ENCODE assay signal across 32 mouse cellular contexts in genomic region chr17:9870237-9870636, GRCm38 (mm10).
DNase-seq lines count a peak whose midpoint lies in the region; ATAC-seq lines count a peak whose summit lies in the region.
"Had no signal": no experiment of that assay in that cellular context is flagged by ENCODE, and none has a peak within 500 bp of the region (broad histone marks: within the 10 kb centered on the region; RNA-seq: fewer than 3 reads in every experiment).

No protein-coding gene starts in this region.

- no peak overlapping the region for H3K4me2 ChIP-seq in heart, embryonic 12.5 days
- H3K4me2 ChIP-seq: forebrain, embryonic 13.5 days; hindbrain, embryonic 15.5 days; kidney, embryonic 15.5 days; limb, embryonic 12.5 days; liver, embryonic 15.5 days; midbrain, embryonic 13.5 days; stomach, embryonic 15.5 days had no signal

- H3K9ac ChIP-seq in heart, embryonic 12.5 days, result no peak overlapping the region
- H3K9ac ChIP-seq: forebrain, embryonic 13.5 days; heart, embryonic 13.5 days; hindbrain, embryonic 15.5 days; kidney, embryonic 15.5 days; limb, embryonic 12.5 days; liver, embryonic 15.5 days; midbrain, embryonic 13.5 days; stomach, embryonic 15.5 days had no signal

- WGBS in heart, embryonic 12.5 days, result 61% methylated on average over 3 of the region's 3 CpGs

- peak; percentile 91 for DNase-seq in heart, adult 11 months
- DNase-seq in kidney, postnatal 10 days, result peak; percentile 23
- DNase-seq in kidney, adult 8-10 months, result no peak
- peak; percentile 41 for DNase-seq in heart, postnatal 4 days
- DNase-seq in lung, postnatal 36 days, result peak; percentile 47
- no peak for DNase-seq in right cerebral cortex, postnatal 25 days
- DNase-seq in right cerebral cortex, adult 2 months (ENCODE audit: low spot score in 2 of 2), result no peak
- DNase-seq: adrenal gland, adult 2 months; adrenal gland, postnatal 36 days; cerebellum, adult 8-10 months; cerebellum, postnatal 25 days; gastrocnemius, postnatal 36 days; kidney, adult 11 months; kidney, postnatal 36 days; right cerebral cortex, postnatal 14 days; thymus, adult 2 months; thymus, postnatal 36 days had no signal

- no peaks in the 10 kb centered on the region for H3K36me3 ChIP-seq in heart, embryonic 12.5 days
- H3K36me3 ChIP-seq: heart, embryonic 13.5 days; hindbrain, embryonic 15.5 days; kidney, embryonic 15.5 days; limb, embryonic 12.5 days; liver, embryonic 15.5 days; midbrain, embryonic 13.5 days; stomach, embryonic 15.5 days had no signal

- no peak for ATAC-seq in heart, embryonic 12.5 days (ENCODE audit: insufficient number of reproducible peaks, low FRiP score)
- ATAC-seq: activated CD4-positive, CD25-positive, alpha-beta regulatory T cell, adult 4 months; forebrain, embryonic 13.5 days; inflammation-experienced regulatory T-cells, adult 6 months; midbrain, embryonic 13.5 days had no signal

- peaks cover 14% of the 10 kb centered on the region for H3K4me1 ChIP-seq in heart, embryonic 12.5 days (replicated peaks)
- H3K4me1 ChIP-seq: limb, embryonic 12.5 days; liver, embryonic 15.5 days; stomach, embryonic 15.5 days had no signal

- H3K27ac ChIP-seq in heart, embryonic 12.5 days (ENCODE audit: poor library complexity, severe bottlenecking), result no peak overlapping the region; the same call in 1 of the 2 replicates
- H3K27ac ChIP-seq: forebrain, embryonic 13.5 days; heart, embryonic 13.5 days; hindbrain, embryonic 15.5 days; kidney, embryonic 15.5 days; layer of hippocampus, adult 2 months; left cerebral cortex, adult 2 months; limb, embryonic 12.5 days; liver, embryonic 15.5 days; macrophage; midbrain, embryonic 13.5 days; stomach, embryonic 15.5 days had no signal

- H3K27me3 ChIP-seq in heart, embryonic 12.5 days (replicated peaks), result no peaks in the 10 kb centered on the region
- H3K27me3 ChIP-seq: CH12.LX; forebrain, embryonic 13.5 days; heart, embryonic 13.5 days; hindbrain, embryonic 15.5 days; kidney, embryonic 15.5 days; limb, embryonic 12.5 days; liver, embryonic 15.5 days; midbrain, embryonic 13.5 days; stomach, embryonic 15.5 days had no signal

- no peaks in the 10 kb centered on the region for H3K9me3 ChIP-seq in heart, embryonic 12.5 days (replicated peaks)
- H3K9me3 ChIP-seq: forebrain, embryonic 13.5 days; heart, embryonic 13.5 days; hindbrain, embryonic 15.5 days; kidney, embryonic 15.5 days; limb, embryonic 12.5 days; liver, embryonic 15.5 days; midbrain, embryonic 13.5 days; stomach, embryonic 15.5 days had no signal

- no peak overlapping the region for H3K4me3 ChIP-seq in heart, embryonic 12.5 days
- H3K4me3 ChIP-seq: forebrain, embryonic 13.5 days; heart, embryonic 13.5 days; hindbrain, embryonic 15.5 days; kidney, embryonic 15.5 days; layer of hippocampus, adult 2 months; left cerebral cortex, adult 2 months; limb, embryonic 12.5 days; liver, embryonic 15.5 days; midbrain, embryonic 13.5 days; stomach, embryonic 15.5 days had no signal

Comparison
In these comparisons a context has a peak if more than half of its experiments do, and no peak if none do; other contexts are left out.
1. DNase-seq: peak in heart, adult 11 months (single experiment), kidney, postnatal 10 days (single experiment), heart, postnatal 4 days (single experiment) and lung, postnatal 36 days (single experiment); none in kidney, adult 8-10 months (0 of 2), right cerebral cortex, postnatal 25 days (single experiment) and right cerebral cortex, adult 2 months (0 of 2).